Comparison of ENCODE assay signal across 14 mouse cellular contexts in genomic region chr3:38491236-38491635, GRCm38 (mm10).
"Had no signal": no experiment of that assay in that cellular context is flagged by ENCODE, and none has a peak within 500 bp of the region (broad histone marks: within the 10 kb centered on the region; RNA-seq: fewer than 3 reads in every experiment).

No protein-coding gene starts in this region.

- H3K27ac ChIP-seq: kidney, embryonic 15.5 days; limb, embryonic 10.5 days; limb, embryonic 13.5 days; liver, embryonic 12.5 days; liver, embryonic 15.5 days had no signal

- H3K4me1 ChIP-seq: limb, embryonic 13.5 days; liver, embryonic 12.5 days; liver, embryonic 15.5 days had no signal

- H3K4me2 ChIP-seq: kidney, embryonic 15.5 days; limb, embryonic 13.5 days; liver, embryonic 12.5 days; liver, embryonic 15.5 days; midbrain, embryonic 11.5 days had no signal

- DNase-seq: kidney, adult 11 months; kidney, adult 8-10 months; liver; lung, adult 2 months; midbrain, embryonic 14.5 days; retina, postnatal 1 day; thymus, adult 18-20 months; thymus, postnatal 36 days had no signal

- H3K9ac ChIP-seq: kidney, embryonic 15.5 days; limb, embryonic 13.5 days; liver, embryonic 12.5 days; liver, embryonic 15.5 days had no signal

- H3K36me3 ChIP-seq: kidney, embryonic 15.5 days; limb, embryonic 10.5 days; limb, embryonic 13.5 days; liver, embryonic 12.5 days; liver, embryonic 15.5 days had no signal

- H3K27me3 ChIP-seq: kidney, embryonic 15.5 days; limb, embryonic 13.5 days; liver, embryonic 15.5 days had no signal

- H3K9me3 ChIP-seq: kidney, embryonic 15.5 days; limb, embryonic 10.5 days; limb, embryonic 13.5 days; liver, embryonic 12.5 days; liver, embryonic 15.5 days had no signal

- ATAC-seq: liver, embryonic 12.5 days had no signal

- H3K4me3 ChIP-seq: kidney, embryonic 15.5 days; limb, embryonic 10.5 days; limb, embryonic 13.5 days; liver, embryonic 12.5 days; liver, embryonic 15.5 days had no signal
